Mouse (Mus musculus): ENCODE data around the gene Cd180. TPM values are rescaled to one million over a fixed set of nuclear protein-coding genes. Genes with fewer than 3 reads are reported as not detected.

Gene Cd180
- polyA plus RNA-seq, 2 experiments from 2014 or later = 0.67 to 1.3 TPM

DNA sequence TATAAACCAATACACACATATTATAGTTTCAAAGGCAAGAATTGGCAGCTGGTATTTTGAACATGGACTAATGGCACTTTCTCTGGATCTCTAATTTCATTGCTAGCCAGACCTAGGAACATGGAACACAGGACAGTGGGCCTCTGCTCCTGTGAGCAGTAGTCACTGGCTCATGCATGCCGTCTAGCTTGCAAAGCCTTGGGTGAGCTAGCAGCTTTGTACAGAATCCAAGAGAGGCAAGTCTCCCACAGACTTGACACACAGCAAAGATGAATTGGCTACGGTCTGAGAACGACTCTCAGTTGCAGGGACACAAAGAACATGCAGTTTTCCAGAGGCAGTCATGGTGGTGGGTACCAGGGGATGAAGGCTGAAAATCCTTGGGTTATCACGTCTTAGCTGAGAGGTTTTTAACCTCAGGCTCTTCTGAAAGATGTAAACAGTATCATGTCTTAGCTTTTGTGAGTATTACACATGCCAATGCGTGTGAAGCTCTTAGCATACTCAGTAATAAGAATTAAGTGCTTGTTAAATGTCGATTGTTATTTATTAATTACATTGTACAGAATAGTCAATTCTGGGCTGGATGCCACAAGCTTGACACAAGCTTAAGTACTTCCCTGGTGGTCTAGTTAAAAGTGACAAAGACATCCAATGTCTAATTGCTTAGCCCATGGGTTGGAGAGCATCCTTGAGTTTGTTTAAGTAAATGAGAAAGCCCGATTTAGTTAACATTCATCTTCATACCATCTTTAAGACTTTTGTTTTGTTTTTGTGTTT, 90.4 kb downstream of the Cd180 start:
- no peak for ATAC-seq

- ATAC-seq = no peak
Measured at GRCm38 (mm10) chr13:102786666-102787230, 93.4 kb downstream of the Cd180 start.
